Mouse (Mus musculus): ENCODE data around the gene Gigyf1. TPM values are rescaled to one million over a fixed set of nuclear protein-coding genes. Genes with fewer than 3 reads are reported as not detected.

Gigyf1 gene
- polyA plus RNA-seq, 1 experiment from 2014 or later, result 14.0 TPM

- no peaks in the 10 kb centered on the region for H3K27me3 ChIP-seq (ENCODE audit: control insufficient read depth, insufficient read depth, low read length)
- H3K4me3 ChIP-seq (ENCODE audit: low read depth, low read length), result no peak overlapping the region
- H3K9ac ChIP-seq (ENCODE audit: low read length), result no peak overlapping the region
- H3K9me3 ChIP-seq (ENCODE audit: control insufficient read depth, low read length), result no peaks in the 10 kb centered on the region
- H3K27ac ChIP-seq (ENCODE audit: low read depth, low read length), result no peak overlapping the region
- WGBS, result 87% methylated on average over 7 of the region's 7 CpGs
- peaks cover 7% of the 10 kb centered on the region; the same call in 1 of the 2 replicates for H3K4me1 ChIP-seq (replicated peaks; ENCODE audit: control insufficient read depth, insufficient read depth, low read length)
- H3K4me2 ChIP-seq (ENCODE audit: low read depth, low read length, severe bottlenecking), result no peak overlapping the region
- ATAC-seq (replicated peaks; ENCODE audit: low FRiP score) (no peak), DNase-seq (ENCODE audit: low spot score) (no peak)
- H3K36me3 ChIP-seq (ENCODE audit: control insufficient read depth, insufficient read depth, low read length), result no peaks in the 10 kb centered on the region
Measured at GRCm38 (mm10) chr5:137487616-137488015, 30.7 kb upstream of the Gigyf1 start.

- Histone ChIP-seq H3K4me2 (ENCODE audit: low read depth, low read length, severe bottlenecking) (no peak overlapping the region), H3K4me1 (replicated peaks; ENCODE audit: control insufficient read depth, insufficient read depth, low read length) (no peaks in the 10 kb centered on the region), H3K9ac (ENCODE audit: low read length) (no peak overlapping the region), H3K4me3 (ENCODE audit: low read depth, low read length) (no peak overlapping the region), H3K9me3 (ENCODE audit: control insufficient read depth, low read length) (no peaks in the 10 kb centered on the region), H3K36me3 (ENCODE audit: control insufficient read depth, insufficient read depth, low read length) (no peaks in the 10 kb centered on the region), H3K27me3 (ENCODE audit: control insufficient read depth, insufficient read depth, low read length) (no peaks in the 10 kb centered on the region), H3K27ac (ENCODE audit: low read depth, low read length) (no peak overlapping the region)
- DNase-seq (ENCODE audit: low spot score) (no peak), ATAC-seq (replicated peaks; ENCODE audit: low FRiP score) (no peak)
- WGBS, result 67% methylated on average over 4 of the region's 4 CpGs
Measured at GRCm38 (mm10) chr5:137491559-137491958, 26.8 kb upstream of the Gigyf1 start.

- Histone ChIP-seq H3K4me1 (replicated peaks; ENCODE audit: control insufficient read depth, insufficient read depth, low read length) (no peaks in the 10 kb centered on the region), H3K4me2 (ENCODE audit: low read depth, low read length, severe bottlenecking) (no peak overlapping the region), H3K9me3 (ENCODE audit: control insufficient read depth, low read length) (no peaks in the 10 kb centered on the region), H3K4me3 (ENCODE audit: low read depth, low read length) (no peak overlapping the region), H3K36me3 (ENCODE audit: control insufficient read depth, insufficient read depth, low read length) (no peaks in the 10 kb centered on the region), H3K27ac (ENCODE audit: low read depth, low read length) (no peak overlapping the region), H3K9ac (ENCODE audit: low read length) (no peak overlapping the region), H3K27me3 (ENCODE audit: control insufficient read depth, insufficient read depth, low read length) (no peaks in the 10 kb centered on the region)
- ATAC-seq (replicated peaks; ENCODE audit: low FRiP score) (no peak), DNase-seq (ENCODE audit: low spot score) (no peak)
- 83% methylated on average over 13 of the region's 13 CpGs for WGBS
Measured at GRCm38 (mm10) chr5:137493831-137494230, 24.5 kb upstream of the Gigyf1 start.

GRCm38 (mm10) chr5:137500186-137500585 lies 18.2 kb upstream of the Gigyf1 start:
- H3K4me2 ChIP-seq (ENCODE audit: low read depth, low read length, severe bottlenecking), result no peak overlapping the region
- no peaks in the 10 kb centered on the region for H3K9me3 ChIP-seq (ENCODE audit: control insufficient read depth, low read length)
- H3K9ac ChIP-seq (ENCODE audit: low read length), result no peak overlapping the region
- WGBS, result 84% methylated on average over 7 of the region's 7 CpGs
- no peak overlapping the region for H3K27ac ChIP-seq (ENCODE audit: low read depth, low read length)
- H3K4me1 ChIP-seq (replicated peaks; ENCODE audit: control insufficient read depth, insufficient read depth, low read length), result peaks cover 6% of the 10 kb centered on the region; the same call in 1 of the 2 replicates
- H3K27me3 ChIP-seq (ENCODE audit: control insufficient read depth, insufficient read depth, low read length), result no peaks in the 10 kb centered on the region
- H3K4me3 ChIP-seq (ENCODE audit: low read depth, low read length), result no peak overlapping the region
- ATAC-seq (replicated peaks; ENCODE audit: low FRiP score) (no peak), DNase-seq (ENCODE audit: low spot score) (no peak)
- no peaks in the 10 kb centered on the region for H3K36me3 ChIP-seq (ENCODE audit: control insufficient read depth, insufficient read depth, low read length)

GRCm38 (mm10) chr5:137501709-137502666 lies 16.4 kb upstream of the Gigyf1 start, which contains the start of gene Pop7:
Pop7 (minus strand) TSS chr5:137502518.
- 3% methylated on average over 64 of the region's 64 CpGs for WGBS
- H3K27ac ChIP-seq (ENCODE audit: low read depth, low read length), result peak within 1 kb of the TSS; percentile 91
- H3K27me3 ChIP-seq (ENCODE audit: control insufficient read depth, insufficient read depth, low read length), result no peaks in the 10 kb centered on the region
- H3K4me2 ChIP-seq (ENCODE audit: low read depth, low read length, severe bottlenecking), result peak within 1 kb of the TSS; percentile 83
- H3K4me3 ChIP-seq (ENCODE audit: low read depth, low read length), result peak within 1 kb of the TSS; percentile 64
- H3K9ac ChIP-seq (ENCODE audit: low read length), result peak within 1 kb of the TSS; percentile 82
- H3K4me1 ChIP-seq (replicated peaks; ENCODE audit: control insufficient read depth, insufficient read depth, low read length), result peaks cover 6% of the 10 kb centered on the region; the same call in 1 of the 2 replicates
- no peaks in the 10 kb centered on the region for H3K9me3 ChIP-seq (ENCODE audit: control insufficient read depth, low read length)
- no peaks in the 10 kb centered on the region for H3K36me3 ChIP-seq (ENCODE audit: control insufficient read depth, insufficient read depth, low read length)
- DNase-seq (ENCODE audit: low spot score) (peak; percentile 99), ATAC-seq (replicated peaks; ENCODE audit: low FRiP score) (peak; percentile 95)

- Histone ChIP-seq H3K4me3 (ENCODE audit: low read depth, low read length) (peak overlapping the region; percentile 64), H3K27me3 (ENCODE audit: control insufficient read depth, insufficient read depth, low read length) (no peaks in the 10 kb centered on the region), H3K4me2 (ENCODE audit: low read depth, low read length, severe bottlenecking) (peak overlapping the region; percentile 65), H3K4me1 (replicated peaks; ENCODE audit: control insufficient read depth, insufficient read depth, low read length) (peaks cover 6% of the 10 kb centered on the region; the same call in 1 of the 2 replicates), H3K27ac (ENCODE audit: low read depth, low read length) (peak overlapping the region; percentile 91), H3K9ac (ENCODE audit: low read length) (peak overlapping the region; percentile 66), H3K36me3 (ENCODE audit: control insufficient read depth, insufficient read depth, low read length) (no peaks in the 10 kb centered on the region), H3K9me3 (ENCODE audit: control insufficient read depth, low read length) (no peaks in the 10 kb centered on the region)
- under 1% methylated on average over 29 of the region's 30 CpGs for WGBS
- DNase-seq (ENCODE audit: low spot score) (peak; percentile 93), ATAC-seq (replicated peaks; ENCODE audit: low FRiP score) (peak; percentile 87)
Measured at GRCm38 (mm10) chr5:137502667-137503110, 15.7 kb upstream of the Gigyf1 start.

GRCm38 (mm10) chr5:137504041-137504440 lies 14.3 kb upstream of the Gigyf1 start:
- Histone ChIP-seq H3K36me3 (ENCODE audit: control insufficient read depth, insufficient read depth, low read length) (no peaks in the 10 kb centered on the region), H3K27ac (ENCODE audit: low read depth, low read length) (no peak overlapping the region), H3K9ac (ENCODE audit: low read length) (no peak overlapping the region), H3K4me2 (ENCODE audit: low read depth, low read length, severe bottlenecking) (no peak overlapping the region), H3K4me3 (ENCODE audit: low read depth, low read length) (no peak overlapping the region), H3K9me3 (ENCODE audit: control insufficient read depth, low read length) (no peaks in the 10 kb centered on the region), H3K4me1 (replicated peaks; ENCODE audit: control insufficient read depth, insufficient read depth, low read length) (peaks cover 6% of the 10 kb centered on the region; the same call in 1 of the 2 replicates), H3K27me3 (ENCODE audit: control insufficient read depth, insufficient read depth, low read length) (no peaks in the 10 kb centered on the region)
- DNase-seq (ENCODE audit: low spot score), result peak; percentile 59
- no peak for ATAC-seq (replicated peaks; ENCODE audit: low FRiP score)
- WGBS, result 84% methylated on average over 6 of the region's 6 CpGs

GRCm38 (mm10) chr5:137510014-137510501 lies 8.3 kb upstream of the Gigyf1 start:
- Histone ChIP-seq H3K4me1 (replicated peaks; ENCODE audit: control insufficient read depth, insufficient read depth, low read length) (peaks cover 4% of the 10 kb centered on the region; the same call in 1 of the 2 replicates), H3K36me3 (ENCODE audit: control insufficient read depth, insufficient read depth, low read length) (no peaks in the 10 kb centered on the region), H3K9ac (ENCODE audit: low read length) (peak overlapping the region; percentile 98), H3K27me3 (ENCODE audit: control insufficient read depth, insufficient read depth, low read length) (no peaks in the 10 kb centered on the region), H3K4me3 (ENCODE audit: low read depth, low read length) (peak overlapping the region; percentile 100), H3K9me3 (ENCODE audit: control insufficient read depth, low read length) (no peaks in the 10 kb centered on the region), H3K27ac (ENCODE audit: low read depth, low read length) (peak overlapping the region; percentile 83), H3K4me2 (ENCODE audit: low read depth, low read length, severe bottlenecking) (peak overlapping the region; percentile 43)
- ATAC-seq (replicated peaks; ENCODE audit: low FRiP score), result peak; percentile 87
- 2% methylated on average over 45 of the region's 52 CpGs for WGBS
- DNase-seq (ENCODE audit: low spot score), result peak; percentile 91
